Mouse (Mus musculus): ENCODE measurements at regions not wholly inside any gene's neighbourhood (a gene's known extent, or its start where the extent isn't known, plus 50 kb on each side); places are given as distances from the start of the nearest gene placed in this dataset.

DNA sequence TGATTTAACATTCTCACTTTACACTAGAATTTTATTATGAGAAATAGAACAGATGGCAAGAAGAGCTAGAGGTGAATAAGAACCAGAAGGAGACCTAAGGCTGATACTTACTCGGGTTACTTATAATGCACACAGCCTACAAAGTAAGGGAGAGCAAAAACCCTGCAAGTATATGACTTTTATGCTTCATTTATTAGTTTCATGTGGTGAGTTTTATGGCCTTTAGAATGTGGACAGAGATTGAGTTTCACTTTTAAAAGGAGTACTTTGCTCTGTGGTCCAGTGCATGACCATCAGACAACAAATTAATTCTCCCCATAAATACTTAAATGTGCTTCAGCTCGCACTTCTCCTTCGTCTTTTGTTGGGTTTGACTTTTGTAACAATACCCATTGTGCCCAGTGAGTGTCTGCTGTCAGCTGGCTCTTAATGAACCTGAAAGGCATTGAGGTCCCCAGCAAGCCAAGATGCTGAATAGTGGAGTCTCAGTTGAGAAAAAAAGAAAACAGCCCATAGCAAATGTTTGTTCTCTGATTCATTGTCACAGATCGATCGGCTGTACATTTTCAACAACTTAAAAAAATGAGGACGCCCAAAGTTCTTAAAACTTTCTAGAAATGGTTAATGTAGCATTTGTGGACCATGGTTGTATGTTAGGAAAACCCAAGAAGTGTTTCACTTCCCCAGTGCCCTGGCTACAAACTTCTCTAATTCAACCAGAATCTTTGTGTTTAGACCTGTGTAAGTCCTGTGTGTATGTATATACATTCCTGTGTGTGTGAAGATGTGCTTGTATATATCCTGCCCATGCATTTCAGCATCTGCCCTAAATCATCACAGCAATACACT, 194.5 kb downstream of the Gm5426 start:
- DNase-seq = no peak

DNA sequence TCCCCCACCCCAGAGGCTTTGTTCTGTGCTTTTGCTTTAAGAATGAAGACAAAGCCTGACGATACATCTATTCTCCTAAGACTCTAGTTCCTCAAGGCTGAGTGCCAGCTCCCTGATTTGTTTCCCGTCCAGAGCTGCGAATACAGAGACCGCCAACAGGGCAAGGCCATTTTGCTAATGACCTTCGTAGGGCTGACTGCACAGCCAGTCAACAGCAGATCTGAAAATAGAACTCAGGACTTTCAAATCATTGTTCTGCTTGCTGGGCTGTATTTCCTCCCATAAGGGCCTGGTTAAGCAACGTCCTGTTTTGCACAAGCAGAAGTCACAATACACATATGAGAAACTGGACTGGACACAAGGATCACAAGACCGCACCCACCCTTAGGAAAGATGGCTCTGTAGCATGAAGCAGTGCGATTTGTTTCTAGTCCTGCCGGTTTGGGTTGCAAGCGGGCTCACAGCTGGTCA, 196.4 kb downstream of the Gm5426 start:
- DNase-seq = no peak

DNA sequence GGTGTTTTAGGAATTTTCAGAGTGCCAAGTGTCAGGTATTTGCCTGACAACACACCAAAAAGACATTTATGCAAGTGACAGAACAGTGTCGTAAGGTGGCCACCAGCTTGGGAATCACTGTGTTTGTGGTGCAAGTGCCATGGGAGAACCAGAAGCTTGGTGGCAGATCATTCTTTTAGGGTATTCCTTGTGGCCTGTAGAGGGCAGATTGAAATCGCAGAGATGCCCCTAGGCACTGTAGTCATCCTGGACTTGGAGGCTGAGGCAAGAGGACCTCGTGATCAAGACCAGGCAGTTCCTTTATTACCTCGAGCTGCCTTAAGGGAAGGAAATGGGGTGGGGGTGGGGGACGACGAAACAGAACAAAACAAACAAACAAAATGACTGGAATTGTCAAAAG, 196.8 kb downstream of the Gm5426 start:
- DNase-seq = no peak

DNA sequence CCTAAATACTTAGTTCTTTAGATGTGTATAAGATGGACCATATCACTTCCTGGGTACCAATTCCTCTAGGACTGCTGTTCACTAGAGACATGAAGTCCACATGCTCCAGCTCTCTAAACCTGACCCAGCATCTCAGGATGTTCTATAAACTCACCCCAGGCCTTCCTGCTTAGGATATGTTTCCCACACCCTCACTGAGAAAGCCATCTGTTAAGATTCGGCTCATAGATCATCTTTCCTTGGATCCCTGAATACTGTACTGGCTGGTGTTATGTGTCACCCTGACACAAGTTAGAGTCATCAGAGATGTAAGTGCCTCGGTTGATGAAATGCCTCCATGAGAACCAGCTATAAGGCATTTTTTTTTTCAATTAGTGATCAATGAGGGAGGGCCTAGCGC, 199.9 kb downstream of the Gm5426 start:
- peak; percentile 38 for DNase-seq

DNA sequence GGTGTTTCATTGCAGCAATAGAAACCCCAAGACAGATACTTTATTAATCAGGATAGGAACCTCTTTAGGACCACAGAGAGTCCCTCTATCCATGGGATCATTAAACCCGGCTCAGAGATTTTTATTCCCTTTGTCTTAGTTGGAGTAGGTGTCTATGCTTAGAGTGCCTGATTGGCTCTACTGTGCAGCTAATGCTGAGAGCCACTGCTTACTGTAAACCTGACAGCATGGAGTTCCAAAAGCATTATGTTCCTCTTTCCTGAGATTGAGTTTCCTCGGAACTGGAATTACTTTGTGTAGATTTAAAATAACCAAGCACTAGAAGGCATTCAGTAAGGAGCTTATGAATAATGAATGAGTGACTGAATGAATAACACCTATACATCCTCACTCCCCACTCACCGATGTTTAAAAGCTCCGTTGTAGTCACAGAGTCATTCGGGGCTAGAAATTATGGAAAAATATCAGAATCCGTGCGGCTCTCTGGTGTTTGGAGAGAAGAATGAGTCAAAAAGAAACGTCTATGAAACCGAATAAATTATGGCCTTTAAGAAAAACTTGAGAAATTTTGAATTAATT, 200.8 kb downstream of the Gm5426 start:
- no peak for DNase-seq

DNA sequence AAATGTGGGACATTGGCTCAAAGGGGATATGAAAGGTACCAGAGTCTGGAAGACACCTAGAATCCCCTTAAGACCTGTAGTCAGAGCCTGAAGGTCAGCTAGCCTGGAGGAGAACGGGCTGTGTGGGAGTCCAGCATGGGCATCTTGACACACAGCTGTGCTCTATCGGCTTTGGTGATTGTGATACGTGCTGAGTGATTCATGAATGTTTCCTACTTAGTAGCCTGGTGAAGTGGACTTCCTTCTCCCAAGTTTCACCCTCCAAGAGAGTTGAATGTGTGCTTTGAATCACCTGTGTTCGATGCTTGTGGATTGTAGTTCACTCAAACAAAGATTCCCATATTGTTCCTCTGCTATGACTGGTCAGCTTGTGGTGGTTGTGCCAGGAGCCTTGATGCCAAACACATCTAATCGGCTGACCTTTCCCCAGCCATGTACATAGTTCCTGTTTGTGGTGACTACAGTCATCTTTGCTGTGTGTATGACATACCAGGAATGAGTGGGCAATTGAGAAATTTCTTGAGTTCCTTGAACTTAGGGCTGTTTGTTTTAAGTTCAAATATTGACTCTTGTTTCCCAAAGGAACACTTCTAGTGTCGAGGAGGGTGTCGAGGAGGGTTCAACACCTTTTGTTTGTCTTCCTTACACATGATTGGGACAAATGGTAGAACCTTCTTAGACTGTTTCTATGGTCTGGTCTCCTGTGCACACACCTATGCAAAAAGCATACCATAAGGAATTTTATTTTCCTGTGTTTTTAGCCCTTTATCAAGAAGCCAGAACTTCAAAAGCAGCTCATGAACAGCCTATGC, 201.6 kb downstream of the Gm5426 start:
- DNase-seq = no peak

DNA sequence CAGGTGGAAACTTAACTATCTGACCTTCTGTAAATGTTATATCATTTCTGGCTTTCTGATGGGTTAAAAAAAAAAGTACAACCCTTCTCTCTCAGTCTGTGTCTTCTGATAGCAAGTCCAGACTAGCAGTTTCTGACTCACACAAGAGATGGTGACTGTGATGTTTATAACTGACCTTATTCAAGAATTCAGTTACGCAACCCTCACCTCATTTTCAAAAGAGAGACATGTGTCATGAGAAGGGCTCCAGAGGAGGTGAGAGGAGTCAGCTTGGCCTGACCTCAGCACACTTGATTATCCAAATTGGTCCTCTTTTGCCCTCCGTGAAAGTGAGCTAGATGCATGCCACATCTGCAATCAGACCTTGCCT, 202.2 kb downstream of the Gm5426 start:
- DNase-seq = no peak

DNA sequence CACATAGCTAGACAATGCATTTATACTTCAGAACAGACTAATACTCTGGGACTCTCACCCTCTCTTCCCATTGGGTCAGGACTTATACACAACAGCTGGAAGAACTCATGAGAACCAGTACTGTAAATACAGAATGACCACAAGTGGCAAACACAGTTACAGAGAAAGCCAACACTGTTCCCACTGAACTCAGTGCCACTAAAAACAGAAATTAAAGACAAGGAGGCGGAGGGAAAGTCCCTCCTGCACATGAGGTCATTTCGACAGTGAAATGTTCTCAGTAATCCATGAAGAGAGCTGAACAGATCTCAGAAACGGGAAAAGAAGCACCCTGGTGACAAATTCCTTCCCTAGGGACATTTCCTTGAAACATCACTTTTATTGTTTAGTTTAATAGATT, 206.1 kb downstream of the Gm5426 start:
- no peak for DNase-seq

DNA sequence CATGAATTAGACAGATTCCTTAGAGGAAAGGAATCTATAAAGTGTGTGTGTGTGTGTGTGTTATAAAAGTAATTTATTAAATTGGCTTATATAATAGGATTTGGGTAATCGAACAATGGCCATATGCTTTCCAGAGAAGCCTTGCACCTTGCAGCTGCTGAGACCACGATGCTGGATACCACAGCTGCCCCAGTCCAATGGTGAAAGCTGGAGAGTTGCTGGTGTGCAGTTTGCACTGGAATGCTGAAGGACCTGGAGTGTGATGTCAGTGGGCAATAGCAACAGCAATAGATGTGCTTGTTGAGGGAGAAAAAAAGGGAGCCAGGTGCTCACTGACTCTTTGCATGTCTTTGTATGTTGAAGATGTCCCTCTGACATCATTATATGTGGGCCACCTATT, 207.3 kb downstream of the Gm5426 start:
- no peak for DNase-seq

DNA sequence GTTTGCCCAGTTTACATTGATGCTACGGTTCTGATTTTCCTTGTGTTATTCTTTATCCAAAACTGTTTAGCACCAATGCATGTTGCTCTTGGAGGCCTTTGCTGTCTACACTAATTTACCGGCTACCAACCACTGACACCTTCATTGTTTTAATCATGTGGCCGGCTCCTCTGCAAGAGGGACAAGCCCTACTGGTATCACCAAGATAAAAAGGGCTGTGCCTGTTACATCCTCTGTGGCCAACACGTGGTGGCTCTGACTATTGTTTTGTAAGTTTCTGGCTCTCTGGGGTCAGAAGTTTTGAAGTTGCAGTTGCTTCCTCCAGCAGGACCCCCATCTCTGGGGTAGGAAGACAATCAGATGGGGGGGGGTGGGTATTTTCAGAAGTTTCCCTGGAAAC, 214.3 kb downstream of the Gm5426 start:
- no peak for DNase-seq

DNA sequence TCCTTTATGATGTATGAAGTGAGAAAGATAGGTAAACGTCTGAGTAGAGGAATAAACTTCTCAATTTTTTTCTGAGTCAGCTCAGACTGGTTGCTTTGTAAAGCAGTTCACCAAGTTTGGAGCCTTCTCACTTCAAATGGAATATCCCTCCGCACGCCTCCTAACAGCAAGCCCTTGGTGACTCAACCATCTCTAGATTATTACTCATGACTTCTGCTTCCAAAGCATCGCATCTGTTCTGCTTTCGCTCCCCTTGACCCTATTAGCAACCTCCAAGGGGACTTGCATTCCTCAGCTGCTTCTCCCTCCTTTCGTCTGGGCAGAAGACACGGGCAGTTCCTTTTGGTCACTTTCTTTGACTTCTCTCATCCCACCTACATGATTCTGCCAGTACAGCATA, 214.9 kb downstream of the Gm5426 start:
- no peak for DNase-seq

DNA sequence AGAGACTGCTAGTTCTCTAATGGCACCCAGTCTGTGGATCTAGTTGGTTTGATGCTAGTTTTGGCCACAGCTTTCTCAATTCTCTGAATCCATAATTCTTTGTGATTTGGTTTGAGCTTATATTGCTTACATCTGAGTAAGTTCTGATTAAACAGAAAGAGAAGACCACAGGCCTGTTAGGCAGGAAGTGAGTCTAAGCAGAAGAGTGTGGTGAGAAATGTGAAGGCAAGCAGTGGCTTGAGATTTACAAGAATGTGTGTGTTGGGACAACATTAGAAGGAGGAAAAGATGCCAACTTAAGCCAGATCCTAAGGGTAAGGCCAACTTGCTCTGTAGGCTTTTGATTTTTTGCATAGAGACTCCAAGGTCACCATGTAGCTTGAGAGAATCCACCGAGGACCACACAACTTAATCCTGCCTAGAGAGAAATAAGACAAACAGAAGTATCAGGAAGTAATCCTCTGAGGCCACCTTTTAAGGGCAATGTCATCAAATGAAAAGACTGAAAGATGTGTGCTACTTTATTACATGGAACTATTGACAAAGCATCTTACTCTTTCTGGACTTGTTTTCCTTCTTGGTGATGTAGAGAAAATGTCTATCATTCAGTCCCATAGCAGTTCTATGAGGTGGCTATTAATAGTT, 220.7 kb downstream of the Gm5426 start:
- DNase-seq = no peak

DNA sequence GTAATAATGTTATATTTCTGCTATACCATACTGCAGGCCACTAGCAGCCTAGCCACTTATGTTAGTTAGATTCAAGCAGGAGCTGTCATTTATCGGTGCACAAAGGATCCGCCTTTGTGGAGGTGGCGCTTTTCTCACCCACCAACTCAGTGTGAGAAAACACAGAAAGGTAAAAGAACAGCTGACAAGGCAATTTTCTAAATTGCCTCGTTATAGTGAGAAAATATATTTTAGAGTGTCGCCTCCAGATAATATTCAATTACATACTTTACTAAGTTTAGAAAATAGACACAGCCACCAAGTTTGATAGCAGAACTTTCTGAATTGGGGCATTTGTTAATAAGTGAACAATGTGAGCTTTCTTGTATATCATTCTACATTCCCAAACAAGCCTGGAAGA, 221.2 kb downstream of the Gm5426 start:
- DNase-seq = no peak

DNA sequence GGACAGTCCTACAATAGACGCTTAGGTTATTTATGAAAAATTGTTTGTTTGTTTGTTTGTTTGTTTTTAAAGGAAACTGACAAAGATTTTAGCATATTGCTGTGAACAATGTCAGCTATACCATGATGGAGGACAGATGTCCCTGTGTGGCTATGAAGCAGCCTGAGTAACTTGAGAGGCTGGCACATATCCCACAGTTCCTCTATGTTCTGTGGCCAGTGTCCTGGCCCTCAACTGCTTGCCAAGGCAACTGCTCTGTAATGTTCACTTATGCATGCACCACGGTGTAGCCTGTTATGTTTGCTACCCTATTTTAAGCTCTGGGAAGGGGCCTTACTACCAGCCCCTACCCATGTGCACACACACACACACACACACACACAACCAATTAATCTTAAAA, 222.6 kb downstream of the Gm5426 start:
- no peak for DNase-seq

DNA sequence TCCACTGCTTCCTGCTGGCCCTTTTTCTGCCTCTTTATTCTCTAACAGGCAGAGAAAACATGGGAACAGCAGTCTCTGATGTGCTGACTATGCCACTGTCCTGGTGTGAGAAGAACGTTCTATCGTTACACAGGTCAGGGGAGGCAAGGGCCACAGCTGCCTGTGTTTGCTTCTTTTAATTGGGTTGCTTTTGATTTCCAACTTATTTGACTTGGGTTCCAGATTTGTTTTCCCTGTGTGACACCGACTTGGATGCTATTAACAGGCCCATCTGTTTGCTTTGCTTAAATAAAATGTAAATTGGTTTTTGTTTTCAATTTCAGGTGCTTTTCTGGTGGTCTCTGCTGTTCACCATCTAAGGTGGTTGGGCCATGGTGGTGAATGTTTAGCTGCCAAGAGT, 225.8 kb downstream of the Gm5426 start:
- no peak for DNase-seq

DNA sequence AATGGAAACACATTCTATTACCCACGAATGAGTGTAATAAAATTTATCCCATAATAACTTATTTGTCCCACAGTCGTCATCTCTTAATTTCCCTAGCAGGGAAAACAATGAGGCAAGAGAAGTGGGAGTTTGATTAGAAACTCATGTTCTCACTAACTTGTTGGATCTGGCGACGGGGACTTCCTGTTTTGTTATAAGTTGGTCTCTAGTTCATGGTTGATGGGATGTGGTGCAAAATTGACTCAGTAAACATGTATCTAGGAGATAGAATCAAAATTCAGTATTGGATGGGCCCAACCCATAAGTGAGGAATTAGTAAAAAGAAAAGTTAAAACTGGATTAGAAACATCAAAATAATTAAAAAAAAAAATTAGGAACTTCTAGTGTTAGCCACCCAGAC, 227.5 kb downstream of the Gm5426 start:
- no peak for DNase-seq

DNA sequence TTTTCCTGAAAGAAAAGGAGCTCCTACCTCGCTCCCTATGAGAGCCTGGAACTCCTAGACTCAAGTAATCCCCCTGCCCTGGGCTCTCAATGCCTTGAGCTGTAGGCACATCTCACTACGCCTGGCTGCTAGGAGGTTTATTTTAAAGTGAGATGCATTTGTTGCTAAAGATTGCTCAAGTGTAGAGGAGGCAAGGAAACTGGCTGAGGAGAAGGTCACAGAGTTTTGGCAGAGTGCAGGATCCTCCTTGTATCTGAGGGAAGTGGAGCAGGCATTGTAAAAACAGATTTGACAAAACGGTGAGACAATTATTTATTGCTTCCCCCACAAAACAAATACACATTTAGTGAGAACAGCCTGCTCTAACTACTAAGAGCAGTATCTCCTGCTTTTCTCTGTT, 228.7 kb downstream of the Gm5426 start:
- DNase-seq = no peak

DNA sequence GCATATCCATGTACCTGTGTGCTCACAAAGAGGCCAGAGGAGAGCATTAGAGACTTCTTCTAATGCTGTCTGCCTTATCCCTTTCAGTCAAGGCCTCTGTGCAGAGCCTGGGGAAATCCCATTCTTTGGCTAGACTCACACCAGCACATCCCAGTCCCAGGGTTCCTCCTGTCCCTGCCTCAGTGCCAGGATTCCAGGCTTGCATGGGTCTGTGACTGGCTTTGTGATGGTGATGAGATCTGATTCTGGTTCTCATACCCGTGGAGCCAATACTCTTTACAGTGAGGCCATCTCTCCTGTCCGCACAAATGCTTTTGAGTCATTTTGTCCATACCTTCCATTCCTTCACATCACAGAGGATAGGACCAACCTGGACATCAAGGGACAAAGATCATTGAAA, 230.5 kb downstream of the Gm5426 start:
- DNase-seq = no peak

DNA sequence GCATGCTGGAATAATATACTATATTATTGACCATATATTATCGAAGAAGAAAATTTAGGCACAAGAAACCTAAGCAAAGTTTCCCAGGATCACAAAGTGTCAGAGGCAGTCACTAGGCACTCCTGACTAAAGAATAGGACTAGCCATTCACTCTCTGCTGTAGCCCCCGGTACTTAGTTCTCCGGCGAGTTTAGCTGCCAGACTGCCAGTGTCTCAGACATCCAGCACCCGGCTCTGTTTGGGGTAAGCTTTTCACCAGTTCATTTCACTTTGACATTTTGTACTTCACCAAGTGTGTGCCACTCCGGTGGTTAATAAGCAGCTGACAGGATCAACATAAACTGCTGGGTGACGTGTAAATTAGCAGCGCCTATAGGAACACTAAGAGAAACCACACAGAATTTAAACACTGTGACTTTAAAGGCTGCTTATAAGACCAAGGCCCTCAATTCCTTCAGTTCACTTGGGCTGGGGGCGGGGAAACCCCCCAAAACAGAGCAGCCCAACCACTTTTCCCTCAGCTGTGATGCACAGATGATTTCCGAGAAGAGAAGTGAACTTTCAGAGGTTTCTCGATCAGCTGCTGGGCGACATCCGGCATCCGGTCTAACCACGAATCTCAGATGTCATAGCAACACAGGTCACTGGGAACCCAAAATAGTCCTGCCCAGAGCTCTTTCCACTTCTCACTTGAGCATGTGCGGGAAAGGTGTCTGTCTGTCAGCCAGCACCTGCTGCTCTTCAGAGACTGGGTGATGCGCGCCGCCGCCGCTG, 234.3 kb downstream of the Gm5426 start:
- peak; percentile 37 for DNase-seq

DNA sequence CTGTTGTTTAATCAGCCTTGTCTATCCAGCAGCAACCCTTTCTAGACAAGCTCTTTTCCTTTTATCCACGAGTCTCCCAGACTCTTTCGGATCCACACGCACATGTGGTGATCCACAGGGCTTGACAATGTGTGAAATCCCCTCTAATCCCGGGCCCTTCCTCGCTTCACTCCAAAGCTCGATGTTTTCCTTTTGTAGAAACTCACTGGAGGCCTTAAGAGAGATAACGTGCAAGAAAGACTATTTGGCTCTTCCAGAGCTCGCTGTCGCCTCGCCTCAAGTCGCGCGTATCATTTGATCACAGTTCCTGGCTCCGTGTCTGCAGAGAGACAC, 234.9 kb downstream of the Gm5426 start:
- DNase-seq = peak; percentile 17

DNA sequence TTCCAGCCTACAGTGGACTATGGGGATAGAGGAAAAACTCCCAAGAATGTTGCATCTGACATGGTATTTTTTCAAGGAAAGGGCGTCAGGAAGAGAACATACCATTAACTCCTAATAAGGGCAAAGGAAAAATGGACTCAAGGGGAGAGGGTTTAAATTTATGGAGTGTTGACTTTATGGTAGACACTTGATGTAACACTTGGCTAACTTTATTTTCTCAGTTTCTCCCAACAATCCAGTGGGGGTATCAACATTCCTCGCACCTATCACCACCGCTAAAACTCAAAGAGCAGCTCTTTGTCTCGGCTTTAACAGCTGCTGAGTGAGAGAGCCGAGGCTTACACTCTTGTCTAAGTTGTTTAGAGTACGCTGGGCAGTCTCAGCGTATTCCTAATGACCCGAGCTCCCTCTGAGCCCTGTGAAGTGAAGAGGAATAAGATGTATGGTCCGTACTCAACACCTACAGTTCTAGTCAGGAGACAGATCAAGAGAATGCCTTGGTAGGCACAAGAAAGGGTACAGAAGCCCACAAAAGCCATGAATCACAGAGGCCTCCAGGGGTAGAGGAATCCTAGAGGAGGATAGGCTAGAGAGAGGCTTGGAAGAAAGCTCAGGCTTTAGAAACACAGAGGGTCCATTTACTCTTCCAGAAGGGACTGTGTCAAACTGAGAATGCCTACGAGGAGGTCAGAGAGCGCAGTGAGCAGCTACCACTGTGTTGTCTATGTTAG, 236.4 kb downstream of the Gm5426 start:
- no peak for DNase-seq

DNA sequence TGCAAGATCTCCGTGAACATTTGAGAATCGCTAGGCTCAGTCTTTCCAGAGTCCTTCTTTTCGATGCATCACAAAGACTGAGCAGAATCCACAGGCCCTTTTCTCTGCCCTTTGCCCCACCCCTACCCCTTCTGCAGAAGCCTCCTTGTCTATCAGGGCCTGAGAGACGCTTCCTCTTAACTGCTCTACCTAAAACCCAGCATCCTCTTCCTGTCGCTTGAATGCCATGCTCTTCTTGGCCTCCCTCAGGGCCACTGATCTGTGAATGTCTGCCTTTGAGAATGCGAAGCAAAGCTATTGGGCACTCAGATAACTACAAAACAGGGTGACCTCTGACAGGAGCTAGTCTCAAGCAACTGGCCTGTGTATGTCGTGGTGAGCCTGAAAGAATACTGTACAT, 237.1 kb downstream of the Gm5426 start:
- DNase-seq = no peak

Measured in cerebellum, adult 9-10 months (tissue).